Mouse (Mus musculus) kidney, postnatal 36 days (tissue): ENCODE measurements around the gene Tlk2.
A peak's percentile ranks its signal among the peaks of the same experiment; 100 is the strongest.
"Not testable (repeated sequence)": the region's sequence is repeated elsewhere in the genome, so short reads cannot be mapped to it uniquely, and the experiment has no call there.

Experiments used
- DNase-seq, 2 experiments: peaks; one replicate each; pipeline ENCODE4 v3.0.0; 2021 to 2022; ENCODE audit warnings: mixed read lengths in 2 of 2

Tlk2 gene

DNA sequence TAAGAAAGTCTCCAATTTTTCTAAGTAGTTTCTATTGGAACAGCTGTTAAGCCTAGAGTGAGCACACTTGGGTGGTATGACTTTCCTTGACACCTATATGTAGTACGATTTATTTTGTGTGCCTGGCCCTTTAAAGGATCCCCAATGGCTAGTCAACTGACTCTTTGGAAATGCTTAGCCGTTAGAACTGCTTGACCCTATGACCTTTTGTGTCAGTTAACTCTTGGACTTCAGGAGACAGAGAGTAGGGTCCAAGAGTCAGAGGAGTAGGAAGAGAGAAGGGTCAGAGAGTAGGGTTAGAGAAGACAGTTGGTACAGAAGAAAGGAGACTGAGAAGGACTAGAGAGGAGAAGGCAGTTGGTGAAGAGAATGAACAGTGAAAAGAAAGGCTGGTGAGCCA, at the start of gene Tlk2:
TSS of gene Tlk2 (plus strand) at position 292 of the 400 bp plus-strand sequence.
- DNase-seq = peak in 1 of 2 experiments; percentile 73

- no peak for DNase-seq
Observed at GRCm38 (mm10) chr11:105135692-105136091, 42.9 kb upstream of the Tlk2 start.

- not testable (repeated sequence) for DNase-seq
Observed at GRCm38 (mm10) chr11:105137255-105137654, 41.4 kb upstream of the Tlk2 start.

DNA sequence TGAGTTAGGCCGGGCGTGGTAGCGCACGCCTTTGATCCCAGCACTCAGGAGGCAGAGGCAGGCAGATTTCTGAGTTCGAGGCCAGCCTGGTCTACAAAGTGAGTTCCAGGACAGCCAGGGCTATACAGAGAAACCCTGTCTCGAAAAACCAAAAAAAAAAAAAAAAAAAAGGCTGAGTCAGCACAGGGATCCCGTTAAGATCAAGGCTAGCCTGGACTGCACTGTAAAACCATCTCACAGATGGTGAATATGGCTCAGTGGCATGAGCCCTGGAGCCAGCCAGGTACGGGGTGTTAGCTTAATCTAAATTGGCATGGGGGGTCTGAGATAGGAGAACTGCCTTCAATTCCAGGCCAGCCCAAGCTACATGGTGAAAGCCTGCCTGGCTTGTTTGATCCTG, 38.1 kb upstream of the Tlk2 start:
- not testable (repeated sequence) for DNase-seq

DNA sequence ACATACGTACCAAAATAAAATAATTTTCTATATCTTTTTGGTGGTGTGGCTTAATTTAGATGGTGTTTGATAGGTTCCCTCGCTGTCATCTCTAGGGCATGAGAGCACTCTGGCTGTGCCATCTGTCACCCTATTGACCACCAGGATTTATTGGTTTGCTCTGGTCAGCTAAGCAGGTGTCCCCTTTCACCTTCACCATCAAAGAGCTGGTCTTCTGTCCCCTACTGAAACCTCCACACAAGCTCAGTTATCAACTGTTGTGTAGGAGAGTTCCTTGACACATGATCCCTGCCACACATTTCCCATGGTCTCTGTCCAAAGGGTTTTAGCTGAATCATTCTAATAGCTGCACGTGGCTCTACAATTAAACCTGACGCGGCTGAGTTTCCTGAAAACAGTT, 37.5 kb upstream of the Tlk2 start:
- no peak for DNase-seq

GRCm38 (mm10) chr11:105143564-105143963, 35.0 kb upstream of the Tlk2 start:
- DNase-seq = no peak

- no peak for DNase-seq
Observed at GRCm38 (mm10) chr11:105144084-105144483, 34.5 kb upstream of the Tlk2 start.

GRCm38 (mm10) chr11:105144508-105145210, 33.9 kb upstream of the Tlk2 start:
- peak; percentile 46 to 54 for DNase-seq

DNA sequence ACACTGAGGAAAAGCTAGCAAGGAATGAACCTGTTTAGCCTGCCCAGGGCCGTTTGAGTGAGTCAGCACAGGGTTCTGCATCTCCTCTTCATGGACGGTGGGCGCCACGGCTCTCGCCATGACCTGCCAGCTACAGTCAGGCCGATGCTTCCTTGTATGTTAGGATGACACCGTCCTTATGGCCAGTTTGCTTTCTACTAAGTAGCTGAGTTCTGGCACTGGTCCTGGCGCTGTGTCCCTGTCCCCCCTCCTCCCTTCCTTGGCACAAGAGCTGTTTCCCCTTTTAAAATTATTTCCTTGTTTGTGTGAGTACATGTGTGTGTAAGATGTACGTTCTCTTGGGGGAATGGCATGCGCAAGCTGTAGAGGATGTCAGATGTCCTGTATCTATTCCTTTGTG, 33.4 kb upstream of the Tlk2 start:
- DNase-seq = no peak

DNA sequence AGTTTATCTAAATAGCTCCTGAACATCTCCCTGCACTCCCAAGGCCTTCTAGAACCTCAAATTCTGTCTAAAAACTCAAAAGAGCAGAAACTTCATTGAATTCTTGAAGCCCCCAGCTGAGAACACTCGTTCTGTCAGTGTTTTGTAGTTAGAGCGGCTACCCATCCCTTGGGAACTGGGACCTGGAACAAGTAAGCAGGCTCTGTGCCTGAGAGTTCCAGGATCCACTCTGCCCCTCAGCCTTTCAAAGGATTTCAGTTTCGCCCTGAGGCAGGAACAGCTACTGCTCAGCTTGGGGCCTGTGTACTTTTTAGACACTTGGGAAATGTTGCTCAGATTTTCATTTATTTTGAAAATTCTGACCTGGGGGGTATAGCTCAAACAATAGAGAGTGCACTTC, 32.0 kb upstream of the Tlk2 start, which contains the start of gene Gm10842:
TSS of gene Gm10842 (plus strand) at position 301 of the 400 bp plus-strand sequence.
- no peak for DNase-seq

DNA sequence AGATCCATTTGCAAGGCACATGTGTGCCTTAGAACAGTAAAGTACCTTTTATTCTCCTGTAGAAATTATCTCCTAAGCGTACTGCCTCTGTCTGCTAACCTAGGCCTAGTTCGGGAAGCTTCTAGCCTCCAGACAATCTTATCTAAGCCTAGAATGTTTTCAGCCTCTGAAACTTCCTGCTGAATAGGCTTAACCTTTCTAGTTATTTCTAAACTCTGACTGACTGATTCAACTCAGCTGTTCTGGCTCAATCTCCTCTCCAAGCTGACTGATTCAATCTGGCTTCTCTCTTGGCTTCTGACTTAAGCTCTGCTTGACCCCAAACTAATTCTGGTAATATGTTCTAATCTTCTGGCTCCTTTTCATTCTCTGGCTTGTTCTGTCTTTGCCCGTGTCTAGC, 29.3 kb upstream of the Tlk2 start:
- no peak for DNase-seq

DNA sequence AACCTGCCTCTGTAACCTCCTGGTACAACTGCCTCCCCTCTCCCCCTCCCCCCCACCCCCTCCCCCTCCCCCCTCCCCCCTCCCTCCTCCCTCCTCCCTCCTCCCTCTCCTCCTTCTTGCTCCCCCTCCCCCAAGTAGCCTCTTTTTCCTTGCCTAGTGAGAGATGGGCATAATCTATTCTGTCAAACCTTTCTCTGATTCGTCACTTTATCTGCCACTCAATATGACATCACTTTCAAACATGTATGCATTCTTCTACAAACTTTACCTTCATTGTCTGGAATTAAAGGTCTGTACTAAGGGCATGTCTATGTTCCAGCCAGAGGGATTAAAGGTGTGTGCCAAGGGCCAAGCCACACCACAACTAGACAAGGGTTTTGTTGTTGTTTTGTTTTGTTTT, 28.8 kb upstream of the Tlk2 start:
- no peak for DNase-seq

DNA sequence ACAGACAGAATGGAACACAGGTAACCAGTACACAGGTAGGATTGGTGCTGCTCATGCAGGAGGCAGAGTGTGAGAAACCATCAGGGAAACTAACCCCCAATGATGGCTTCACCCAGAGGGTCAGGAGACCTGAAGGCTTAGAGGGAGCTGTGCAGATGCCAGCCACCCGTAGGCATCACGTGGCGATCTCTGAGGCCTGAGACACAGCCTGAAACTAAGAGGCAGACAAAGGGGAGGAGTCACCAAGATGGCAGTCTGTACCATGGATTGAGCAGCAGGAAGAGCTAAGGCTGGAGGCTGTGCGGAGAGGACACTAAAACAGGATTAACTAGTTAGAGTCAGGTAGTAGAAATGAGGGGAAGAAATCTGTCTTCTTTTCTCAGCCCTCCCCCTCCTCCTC, 27.9 kb upstream of the Tlk2 start:
- DNase-seq = no peak

DNA sequence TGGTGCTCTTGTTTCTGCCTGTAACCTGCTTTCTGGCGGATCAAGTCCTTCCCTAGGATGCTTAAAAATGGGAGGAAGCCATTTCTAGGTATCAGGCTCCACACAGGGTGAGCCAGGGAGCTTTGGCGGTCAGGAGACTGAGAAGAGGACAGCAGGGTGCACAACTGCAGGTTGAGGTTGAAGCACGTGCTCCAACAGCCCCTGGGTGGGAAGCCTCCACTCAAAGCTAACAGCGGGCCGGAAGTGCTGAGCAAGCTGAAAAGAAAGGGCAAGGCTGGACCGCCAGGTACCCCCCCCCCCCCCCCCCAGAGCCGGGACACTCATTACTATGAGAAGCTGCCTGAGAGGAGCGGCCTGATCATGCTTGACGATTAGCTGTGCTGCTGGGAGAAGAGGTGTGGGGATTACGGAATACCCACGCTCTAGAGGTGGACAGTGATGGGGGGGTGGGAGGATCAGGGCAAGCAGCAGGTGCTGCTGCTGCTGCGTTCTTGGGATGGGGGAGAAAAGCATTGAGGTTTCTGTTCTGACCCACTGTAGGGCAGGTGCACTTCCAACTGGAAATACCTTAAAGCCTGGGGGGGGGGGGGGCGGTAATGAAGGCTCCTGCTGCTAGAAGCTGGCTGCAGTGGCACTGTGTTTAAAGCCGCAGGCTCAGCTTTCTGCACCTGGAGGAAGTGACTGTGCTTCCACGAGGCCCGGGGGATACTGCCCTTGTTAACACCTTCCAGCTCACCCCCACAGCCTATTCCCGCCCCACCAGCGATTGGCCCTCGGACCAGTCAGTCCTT, 27.2 kb upstream of the Tlk2 start:
- no peak for DNase-seq

DNA sequence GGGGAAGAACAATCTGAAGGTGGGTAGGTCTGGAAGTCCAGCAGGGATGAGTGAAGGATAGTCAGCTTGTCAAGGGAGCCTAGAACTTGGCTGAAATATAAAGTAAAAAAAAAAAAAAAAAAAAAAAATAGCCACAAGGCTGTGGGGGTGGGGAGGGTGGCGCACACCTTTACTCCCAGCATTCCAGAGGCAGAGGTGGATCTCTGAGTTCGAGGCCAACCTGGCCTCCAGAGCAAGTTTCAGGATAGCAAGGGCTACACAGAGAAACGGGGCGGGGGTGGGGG, 26.6 kb upstream of the Tlk2 start:
- DNase-seq = no peak

DNA sequence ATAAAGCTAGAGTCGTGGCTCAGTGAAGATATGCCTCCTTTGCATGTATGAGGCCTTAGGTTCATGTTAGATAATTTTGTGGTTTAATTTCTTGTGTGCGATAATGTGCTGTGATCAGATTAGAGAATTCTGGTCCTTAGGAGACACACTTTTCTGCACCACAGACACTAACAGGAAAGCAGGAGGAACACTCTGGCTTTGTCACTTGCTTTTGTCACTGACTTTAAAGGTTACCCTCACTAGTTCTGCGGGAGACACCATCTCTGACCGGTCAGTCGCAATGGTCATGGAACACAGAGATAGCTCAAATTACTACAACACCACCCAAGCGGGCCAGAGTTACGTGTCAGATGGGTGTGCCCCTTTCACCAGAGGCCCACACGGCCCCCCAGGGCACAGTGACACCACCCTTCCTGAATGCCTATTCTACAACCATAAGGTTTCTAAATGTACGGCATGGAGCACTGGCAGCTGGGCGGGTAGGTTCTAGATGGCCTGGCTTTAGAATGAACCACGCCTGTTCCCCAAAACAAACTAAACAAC, 26.2 kb upstream of the Tlk2 start:
- DNase-seq = no peak

- DNase-seq = peak; percentile 71 to 75
Observed at GRCm38 (mm10) chr11:105153068-105153833, 25.4 kb upstream of the Tlk2 start.

DNA sequence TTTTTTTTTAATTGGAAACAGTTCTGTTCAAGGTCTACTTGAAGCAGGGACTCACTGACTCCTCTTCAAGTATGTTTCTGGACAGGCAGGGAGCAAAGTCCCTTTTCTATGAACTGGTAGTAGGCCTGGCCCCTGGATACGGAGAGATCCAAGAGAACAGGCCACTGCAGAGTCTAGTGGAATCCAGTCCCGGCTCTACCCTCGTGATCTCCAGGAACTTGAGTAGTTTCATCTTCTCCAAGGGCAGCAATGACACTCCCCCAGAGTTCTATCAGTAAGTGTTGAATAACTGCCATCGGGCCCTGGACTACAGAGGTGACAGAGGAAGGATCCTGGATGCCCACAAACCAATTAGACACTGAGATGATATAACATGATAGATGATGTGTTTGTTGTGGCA, 22.7 kb upstream of the Tlk2 start:
- peak; percentile 69 to 90 for DNase-seq

- peak in 1 of 2 experiments; percentile 28 for DNase-seq
Observed at GRCm38 (mm10) chr11:105156748-105157267, 21.8 kb upstream of the Tlk2 start.

- DNase-seq = peak; percentile 22 to 56
Observed at GRCm38 (mm10) chr11:105158047-105158446, 20.6 kb upstream of the Tlk2 start.

DNA sequence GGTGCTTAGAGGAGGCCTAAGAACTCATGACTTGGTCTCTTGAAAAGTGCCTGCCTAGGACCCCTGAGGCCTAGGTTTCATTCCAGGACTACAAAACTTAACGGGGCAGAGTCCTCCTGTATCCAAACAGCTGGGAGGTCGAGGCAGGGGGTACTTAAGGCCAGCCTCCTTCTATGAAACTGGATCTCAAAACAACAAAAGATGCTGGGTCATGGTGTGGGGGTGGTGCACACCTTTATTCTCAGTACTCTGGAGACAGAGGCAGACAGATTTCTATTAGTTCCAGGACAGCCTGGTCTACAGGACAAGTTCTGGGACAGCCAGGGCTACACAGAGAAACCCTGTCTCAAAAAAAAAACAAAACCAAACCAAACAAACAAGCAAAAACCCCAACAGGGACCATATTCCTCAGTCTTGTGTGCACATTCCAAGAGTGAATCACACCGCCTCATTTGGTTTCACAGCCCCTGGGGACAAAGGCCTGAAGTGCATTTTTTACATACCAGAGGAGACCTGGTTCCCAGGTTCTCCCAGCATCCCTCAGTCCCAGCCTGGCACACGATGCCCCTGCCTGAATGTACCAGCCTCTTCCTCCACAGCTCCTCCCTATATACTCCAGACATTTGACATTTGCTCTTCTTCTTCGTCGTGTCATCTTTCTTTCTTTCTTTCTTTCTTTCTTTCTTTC, 18.8 kb upstream of the Tlk2 start:
- no peak for DNase-seq

- no peak for DNase-seq
Observed at GRCm38 (mm10) chr11:105161411-105161810, 17.2 kb upstream of the Tlk2 start.
